Mouse (Mus musculus): ENCODE results near the gene Crim1. TPM values are rescaled to one million over a fixed set of nuclear protein-coding genes. Genes with fewer than 3 reads are reported as not detected.
A peak's percentile ranks its signal among the peaks of the same experiment; 100 is the strongest.

The Crim1 gene
- polyA plus RNA-seq, 1 experiment from 2014 or later, result 18.7 TPM

GRCm38 (mm10) chr17:78270019-78270418 lies 70.0 kb downstream of the Crim1 start:
- WGBS, result 77% methylated on average over 6 of the region's 6 CpGs
- no peak overlapping the region for H3K4me3 ChIP-seq (replicated peaks; ENCODE audit: low read length)
- H3K27ac ChIP-seq, result no peak overlapping the region
- H3K27me3 ChIP-seq (ENCODE audit: control insufficient read depth, insufficient read depth, low read length), result no peaks in the 10 kb centered on the region
- H3K4me1 ChIP-seq (replicated peaks; ENCODE audit: control insufficient read depth, insufficient read depth, low read length), result peaks cover 23% of the 10 kb centered on the region
- H3K4me2 ChIP-seq (replicated peaks), result no peak overlapping the region
- H3K9ac ChIP-seq, result no peak overlapping the region
- DNase-seq (ENCODE audit: low spot score) (no peak), ATAC-seq (ENCODE audit: low FRiP score) (no peak)
- no peaks in the 10 kb centered on the region for H3K9me3 ChIP-seq (ENCODE audit: control insufficient read depth, low read length)
- no peaks in the 10 kb centered on the region for H3K36me3 ChIP-seq (replicated peaks; ENCODE audit: control insufficient read depth, insufficient read depth)

GRCm38 (mm10) chr17:78271731-78272130 lies 71.7 kb downstream of the Crim1 start:
- DNase-seq (ENCODE audit: low spot score), result no peak
- Histone ChIP-seq H3K27ac (no peak overlapping the region), H3K4me1 (replicated peaks; ENCODE audit: control insufficient read depth, insufficient read depth, low read length) (peaks cover 27% of the 10 kb centered on the region), H3K4me3 (replicated peaks; ENCODE audit: low read length) (no peak overlapping the region), H3K27me3 (ENCODE audit: control insufficient read depth, insufficient read depth, low read length) (no peaks in the 10 kb centered on the region), H3K9me3 (ENCODE audit: control insufficient read depth, low read length) (no peaks in the 10 kb centered on the region), H3K36me3 (replicated peaks; ENCODE audit: control insufficient read depth, insufficient read depth) (no peaks in the 10 kb centered on the region), H3K9ac (no peak overlapping the region), H3K4me2 (replicated peaks) (no peak overlapping the region)
- no peak for ATAC-seq (ENCODE audit: low FRiP score)
- 75% methylated on average over 8 of the region's 8 CpGs for WGBS

DNA sequence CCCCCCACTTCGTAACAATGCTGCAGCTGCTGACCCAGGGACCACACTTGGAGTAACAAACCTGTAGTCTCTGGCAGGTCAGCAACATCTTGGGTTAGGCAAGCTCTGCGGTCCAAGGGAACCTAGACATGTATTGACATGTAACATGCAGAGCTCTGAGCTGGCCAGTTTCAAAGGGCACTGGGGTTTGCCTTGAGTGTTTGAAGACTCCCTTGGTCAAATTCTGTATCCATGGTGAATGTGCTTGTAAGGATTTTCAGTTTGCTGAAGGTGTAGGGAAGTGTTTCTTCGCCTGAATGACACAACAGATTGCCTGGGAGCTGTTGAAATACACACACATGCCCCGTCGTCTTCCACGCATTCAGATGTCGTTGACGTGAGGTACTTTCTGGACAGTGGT lies 72.1 kb downstream of the Crim1 start:
- no peak overlapping the region for H3K9ac ChIP-seq
- H3K4me3 ChIP-seq (replicated peaks; ENCODE audit: low read length), result no peak overlapping the region
- no peaks in the 10 kb centered on the region for H3K27me3 ChIP-seq (ENCODE audit: control insufficient read depth, insufficient read depth, low read length)
- peaks cover 27% of the 10 kb centered on the region for H3K4me1 ChIP-seq (replicated peaks; ENCODE audit: control insufficient read depth, insufficient read depth, low read length)
- no peak for ATAC-seq (ENCODE audit: low FRiP score)
- H3K4me2 ChIP-seq (replicated peaks), result no peak overlapping the region
- 67% methylated on average over 8 of the region's 8 CpGs for WGBS
- no peaks in the 10 kb centered on the region for H3K36me3 ChIP-seq (replicated peaks; ENCODE audit: control insufficient read depth, insufficient read depth)
- no peak for DNase-seq (ENCODE audit: low spot score)
- no peaks in the 10 kb centered on the region for H3K9me3 ChIP-seq (ENCODE audit: control insufficient read depth, low read length)
- H3K27ac ChIP-seq, result no peak overlapping the region

DNA sequence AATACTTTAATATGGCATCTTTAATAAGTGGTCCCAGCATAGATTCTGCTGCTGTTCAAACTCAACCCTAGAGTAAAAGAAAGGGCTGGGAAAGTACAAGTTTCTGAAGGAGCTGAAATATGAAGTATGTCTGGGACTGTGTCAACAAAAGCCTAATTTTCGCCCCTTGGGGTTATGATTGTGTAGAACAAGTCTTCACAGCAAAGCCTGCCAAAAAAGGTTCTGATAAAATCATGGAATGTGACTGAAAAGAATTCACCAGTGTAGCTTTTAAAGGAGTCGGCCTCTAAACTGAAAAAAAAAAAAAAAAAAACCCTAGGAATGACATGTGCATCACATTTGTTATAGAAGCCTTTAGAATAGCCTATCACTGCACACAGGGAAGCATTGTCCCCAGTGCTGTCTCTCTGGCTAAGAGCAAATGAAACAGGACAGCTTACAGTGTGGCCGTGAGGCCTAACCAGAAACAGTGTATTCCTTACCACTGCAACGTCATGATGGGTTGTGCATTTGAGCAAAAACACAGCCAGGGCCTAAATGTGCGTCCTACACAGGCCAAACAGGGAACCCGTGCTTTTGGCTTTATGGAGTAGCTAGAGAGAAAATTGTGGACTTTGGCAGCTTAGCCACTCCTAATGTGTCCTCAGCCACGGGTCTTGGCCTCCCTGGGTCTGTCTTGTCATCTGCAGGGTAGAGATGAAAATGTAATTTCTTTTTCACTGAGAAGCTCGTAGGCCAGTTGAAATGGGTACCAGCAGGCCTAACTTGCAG lies 72.8 kb downstream of the Crim1 start:
- H3K27me3 ChIP-seq (ENCODE audit: control insufficient read depth, insufficient read depth, low read length), result no peaks in the 10 kb centered on the region
- WGBS, result 58% methylated on average over 8 of the region's 8 CpGs
- no peaks in the 10 kb centered on the region for H3K9me3 ChIP-seq (ENCODE audit: control insufficient read depth, low read length)
- no peaks in the 10 kb centered on the region for H3K36me3 ChIP-seq (replicated peaks; ENCODE audit: control insufficient read depth, insufficient read depth)
- no peak overlapping the region for H3K4me2 ChIP-seq (replicated peaks)
- no peak for DNase-seq (ENCODE audit: low spot score)
- H3K9ac ChIP-seq, result no peak overlapping the region
- H3K27ac ChIP-seq, result no peak overlapping the region
- H3K4me3 ChIP-seq (replicated peaks; ENCODE audit: low read length), result no peak overlapping the region
- peaks cover 27% of the 10 kb centered on the region for H3K4me1 ChIP-seq (replicated peaks; ENCODE audit: control insufficient read depth, insufficient read depth, low read length)
- peak; percentile 49; the same call in 1 of the 2 replicates for ATAC-seq (ENCODE audit: low FRiP score)

GRCm38 (mm10) chr17:78273875-78274274 lies 73.8 kb downstream of the Crim1 start:
- Histone ChIP-seq H3K9ac (no peak overlapping the region), H3K4me3 (replicated peaks; ENCODE audit: low read length) (no peak overlapping the region), H3K4me1 (replicated peaks; ENCODE audit: control insufficient read depth, insufficient read depth, low read length) (peaks cover 27% of the 10 kb centered on the region), H3K27me3 (ENCODE audit: control insufficient read depth, insufficient read depth, low read length) (no peaks in the 10 kb centered on the region), H3K9me3 (ENCODE audit: control insufficient read depth, low read length) (no peaks in the 10 kb centered on the region), H3K4me2 (replicated peaks) (no peak overlapping the region), H3K27ac (no peak overlapping the region), H3K36me3 (replicated peaks; ENCODE audit: control insufficient read depth, insufficient read depth) (no peaks in the 10 kb centered on the region)
- no peak for DNase-seq (ENCODE audit: low spot score)
- ATAC-seq (ENCODE audit: low FRiP score), result no peak
- 77% methylated on average over 7 of the region's 7 CpGs for WGBS

GRCm38 (mm10) chr17:78274609-78275506 lies 74.8 kb downstream of the Crim1 start:
- Histone ChIP-seq H3K27me3 (ENCODE audit: control insufficient read depth, insufficient read depth, low read length) (no peaks in the 10 kb centered on the region), H3K4me2 (replicated peaks) (no peak overlapping the region), H3K4me3 (replicated peaks; ENCODE audit: low read length) (no peak overlapping the region), H3K36me3 (replicated peaks; ENCODE audit: control insufficient read depth, insufficient read depth) (no peaks in the 10 kb centered on the region), H3K9ac (no peak overlapping the region), H3K9me3 (ENCODE audit: control insufficient read depth, low read length) (no peaks in the 10 kb centered on the region), H3K27ac (no peak overlapping the region), H3K4me1 (replicated peaks; ENCODE audit: control insufficient read depth, insufficient read depth, low read length) (peaks cover 35% of the 10 kb centered on the region)
- ATAC-seq (ENCODE audit: low FRiP score), result no peak
- no peak for DNase-seq (ENCODE audit: low spot score)
- 65% methylated on average over 7 of the region's 7 CpGs for WGBS

DNA sequence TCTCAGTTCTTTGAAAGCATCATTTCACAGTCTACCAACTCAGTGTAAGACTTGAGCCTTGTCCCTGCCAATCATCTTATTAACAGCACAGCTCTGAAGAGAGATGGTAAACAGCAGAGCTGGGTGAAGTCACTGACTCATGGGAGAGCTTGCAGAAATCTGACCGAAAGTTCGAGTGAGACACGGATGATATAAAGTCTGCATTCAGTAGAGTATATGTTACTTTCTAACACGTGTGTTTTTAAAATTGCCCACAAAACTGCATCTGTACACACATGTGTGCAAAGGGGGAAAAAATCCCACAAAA lies 75.4 kb downstream of the Crim1 start:
- no peak overlapping the region for H3K4me2 ChIP-seq (replicated peaks)
- ATAC-seq (ENCODE audit: low FRiP score) (no peak), DNase-seq (ENCODE audit: low spot score) (no peak)
- no peak overlapping the region for H3K27ac ChIP-seq
- H3K9ac ChIP-seq, result no peak overlapping the region
- 68% methylated on average over 4 of the region's 4 CpGs for WGBS
- H3K36me3 ChIP-seq (replicated peaks; ENCODE audit: control insufficient read depth, insufficient read depth), result no peaks in the 10 kb centered on the region
- H3K4me3 ChIP-seq (replicated peaks; ENCODE audit: low read length), result no peak overlapping the region
- no peaks in the 10 kb centered on the region for H3K27me3 ChIP-seq (ENCODE audit: control insufficient read depth, insufficient read depth, low read length)
- peaks cover 36% of the 10 kb centered on the region for H3K4me1 ChIP-seq (replicated peaks; ENCODE audit: control insufficient read depth, insufficient read depth, low read length)
- no peaks in the 10 kb centered on the region for H3K9me3 ChIP-seq (ENCODE audit: control insufficient read depth, low read length)

DNA sequence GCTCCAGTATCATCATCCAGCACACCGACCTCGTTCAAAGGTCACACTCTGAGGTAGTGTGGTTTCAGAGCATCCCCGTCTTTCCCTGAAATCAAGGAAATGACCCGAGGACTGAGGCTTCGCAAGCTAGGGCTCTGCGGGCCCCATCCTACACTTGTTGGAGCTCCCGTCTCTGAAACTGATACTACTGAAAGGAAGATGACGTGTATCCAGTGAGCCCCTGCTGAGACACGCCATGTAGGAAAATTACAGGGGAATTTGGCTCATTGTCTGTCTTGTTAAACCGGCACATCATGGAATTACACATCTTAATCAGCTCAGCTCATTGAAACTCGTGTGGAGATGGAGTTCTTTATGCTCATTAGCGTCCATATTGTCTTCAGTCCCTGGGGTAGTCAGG lies 79.1 kb downstream of the Crim1 start:
- no peak for DNase-seq (ENCODE audit: low spot score)
- H3K36me3 ChIP-seq (replicated peaks; ENCODE audit: control insufficient read depth, insufficient read depth), result no peaks in the 10 kb centered on the region
- H3K9ac ChIP-seq, result no peak overlapping the region
- WGBS, result 57% methylated on average over 12 of the region's 12 CpGs
- peaks cover 14% of the 10 kb centered on the region; the same call in 1 of the 2 replicates for H3K4me1 ChIP-seq (replicated peaks; ENCODE audit: control insufficient read depth, insufficient read depth, low read length)
- H3K4me3 ChIP-seq (replicated peaks; ENCODE audit: low read length), result no peak overlapping the region
- no peaks in the 10 kb centered on the region for H3K9me3 ChIP-seq (ENCODE audit: control insufficient read depth, low read length)
- H3K27me3 ChIP-seq (ENCODE audit: control insufficient read depth, insufficient read depth, low read length), result no peaks in the 10 kb centered on the region
- no peak overlapping the region for H3K27ac ChIP-seq
- H3K4me2 ChIP-seq (replicated peaks), result no peak overlapping the region
- ATAC-seq (ENCODE audit: low FRiP score), result no peak

GRCm38 (mm10) chr17:78280991-78281712 lies 81.1 kb downstream of the Crim1 start:
- Histone ChIP-seq H3K36me3 (replicated peaks; ENCODE audit: control insufficient read depth, insufficient read depth) (no peaks in the 10 kb centered on the region), H3K27ac (no peak overlapping the region), H3K4me1 (replicated peaks; ENCODE audit: control insufficient read depth, insufficient read depth, low read length) (peaks cover 10% of the 10 kb centered on the region; the same call in 1 of the 2 replicates), H3K9ac (no peak overlapping the region), H3K27me3 (ENCODE audit: control insufficient read depth, insufficient read depth, low read length) (no peaks in the 10 kb centered on the region), H3K9me3 (ENCODE audit: control insufficient read depth, low read length) (no peaks in the 10 kb centered on the region), H3K4me3 (replicated peaks; ENCODE audit: low read length) (no peak overlapping the region), H3K4me2 (replicated peaks) (no peak overlapping the region)
- DNase-seq (ENCODE audit: low spot score) (no peak), ATAC-seq (ENCODE audit: low FRiP score) (no peak)
- 81% methylated on average over 18 of the region's 18 CpGs for WGBS

Data from hindbrain, embryonic 14.5 days (tissue).